Mouse (Mus musculus) Muller cell, postnatal 12 days (primary cell): Measurements from ENCODE around the gene Cdk18.
A peak's percentile ranks its signal among the peaks of the same experiment; 100 is the strongest.
"Not testable (repeated sequence)": the region's sequence is repeated elsewhere in the genome, so short reads cannot be mapped to it uniquely, and the experiment has no call there.

Experiments
- DNase-seq: peaks from one replicate; pipeline ENCODE4 v3.0.0-alpha.2; 2015; ENCODE audit errors: inconsistent ontology term

Cdk18 gene

GRCm38 (mm10) chr1:132139416-132139864 is at the start of gene Cdk18:
TSS of gene Cdk18 (minus strand) at chr1:132139684.
- DNase-seq, result peak; percentile 82

- no peak for DNase-seq
These were observed 49.7 kb upstream of the Cdk18 start for GRCm38 (mm10) chr1:132189231-132189630.

- no peak for DNase-seq
These were observed 49.1 kb upstream of the Cdk18 start for GRCm38 (mm10) chr1:132188442-132189066.

- no peak for DNase-seq
These were observed 46.8 kb upstream of the Cdk18 start for GRCm38 (mm10) chr1:132186303-132186702.

- no peak for DNase-seq
These were observed 32.1 kb upstream of the Cdk18 start for GRCm38 (mm10) chr1:132171619-132172018.

GRCm38 (mm10) chr1:132170698-132171097 is 31.2 kb upstream of the Cdk18 start:
- DNase-seq, result no peak

- peak; percentile 67 for DNase-seq
These were observed 28.8 kb upstream of the Cdk18 start for GRCm38 (mm10) chr1:132168115-132168767.

GRCm38 (mm10) chr1:132165859-132166258 is 26.4 kb upstream of the Cdk18 start:
- DNase-seq, result no peak

- DNase-seq, result no peak
These were observed 25.5 kb upstream of the Cdk18 start for GRCm38 (mm10) chr1:132164780-132165518.

GRCm38 (mm10) chr1:132162618-132163017 is 23.1 kb upstream of the Cdk18 start:
- DNase-seq, result not testable (repeated sequence)

- DNase-seq, result no peak
These were observed 21.9 kb upstream of the Cdk18 start for GRCm38 (mm10) chr1:132161211-132161880.

GRCm38 (mm10) chr1:132159681-132160080 is 20.2 kb upstream of the Cdk18 start:
- no peak for DNase-seq

GRCm38 (mm10) chr1:132158741-132159140 is 19.3 kb upstream of the Cdk18 start:
- DNase-seq, result no peak

GRCm38 (mm10) chr1:132157808-132158207 is 18.3 kb upstream of the Cdk18 start:
- DNase-seq, result no peak

GRCm38 (mm10) chr1:132157016-132157781 is 17.7 kb upstream of the Cdk18 start:
- DNase-seq, result peak; percentile 69

- peak; percentile 77 for DNase-seq
These were observed 16.3 kb upstream of the Cdk18 start for GRCm38 (mm10) chr1:132155737-132156136.

GRCm38 (mm10) chr1:132153691-132154090 is 14.2 kb upstream of the Cdk18 start:
- no peak for DNase-seq

GRCm38 (mm10) chr1:132153086-132153690 is 13.7 kb upstream of the Cdk18 start:
- no peak for DNase-seq

- peak; percentile 66 for DNase-seq
These were observed 12.4 kb upstream of the Cdk18 start for GRCm38 (mm10) chr1:132151908-132152307.

- DNase-seq, result no peak
These were observed 11.5 kb upstream of the Cdk18 start for GRCm38 (mm10) chr1:132150817-132151601.
